Mouse (Mus musculus) spleen, postnatal 14 days (tissue): Measurements from ENCODE around the gene Os9.
"Not testable (repeated sequence)": the region's sequence is repeated elsewhere in the genome, so short reads cannot be mapped to it uniquely, and the experiment has no call there.

Experiments used
- DNase-seq, 2 experiments: peaks; one replicate each; pipeline ENCODE4 v3.0.0; 2021 to 2022; ENCODE audit warnings: low spot score in 2 of 2

The Os9 gene

DNA sequence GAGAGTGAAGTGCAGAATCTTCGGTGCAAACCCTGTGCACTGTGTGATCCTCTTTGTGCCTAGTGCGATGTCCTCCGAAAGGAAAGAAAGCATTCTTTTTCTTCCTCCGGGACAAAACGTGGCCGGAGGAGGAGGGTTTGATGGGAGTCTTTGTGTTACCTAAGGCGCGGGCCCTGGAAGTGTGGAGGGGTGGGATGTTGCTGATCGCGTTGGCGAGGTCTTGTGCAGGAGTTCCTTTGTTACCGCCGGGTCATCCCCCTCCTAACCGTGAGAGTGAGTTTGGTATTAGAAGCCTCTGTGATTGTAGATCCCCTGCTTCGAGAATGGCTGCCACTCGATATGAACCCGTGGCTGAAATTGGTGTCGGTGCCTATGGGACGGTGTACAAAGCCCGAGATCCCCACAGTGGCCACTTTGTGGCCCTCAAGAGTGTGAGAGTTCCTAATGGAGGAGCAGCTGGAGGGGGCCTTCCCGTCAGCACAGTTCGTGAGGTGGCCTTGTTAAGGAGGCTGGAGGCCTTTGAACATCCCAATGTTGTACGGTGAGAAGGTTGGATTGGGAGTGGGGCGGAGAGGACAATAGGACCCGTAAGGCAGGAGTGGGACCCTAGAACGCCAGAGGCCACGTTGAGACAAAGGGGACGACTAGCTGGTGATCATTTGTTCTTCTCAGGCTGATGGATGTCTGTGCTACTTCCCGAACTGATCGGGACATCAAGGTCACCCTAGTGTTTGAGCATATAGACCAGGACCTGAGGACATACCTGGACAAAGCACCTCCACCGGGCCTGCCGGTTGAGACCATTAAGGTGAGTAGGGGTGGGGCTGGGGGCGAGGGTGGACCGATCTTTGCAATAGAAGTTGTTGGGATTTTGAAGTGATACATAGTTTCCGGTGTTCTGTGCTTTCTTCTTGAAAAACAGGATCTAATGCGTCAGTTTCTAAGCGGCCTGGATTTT lies 56.7 kb downstream of the Os9 start:
- no peak for DNase-seq

DNA sequence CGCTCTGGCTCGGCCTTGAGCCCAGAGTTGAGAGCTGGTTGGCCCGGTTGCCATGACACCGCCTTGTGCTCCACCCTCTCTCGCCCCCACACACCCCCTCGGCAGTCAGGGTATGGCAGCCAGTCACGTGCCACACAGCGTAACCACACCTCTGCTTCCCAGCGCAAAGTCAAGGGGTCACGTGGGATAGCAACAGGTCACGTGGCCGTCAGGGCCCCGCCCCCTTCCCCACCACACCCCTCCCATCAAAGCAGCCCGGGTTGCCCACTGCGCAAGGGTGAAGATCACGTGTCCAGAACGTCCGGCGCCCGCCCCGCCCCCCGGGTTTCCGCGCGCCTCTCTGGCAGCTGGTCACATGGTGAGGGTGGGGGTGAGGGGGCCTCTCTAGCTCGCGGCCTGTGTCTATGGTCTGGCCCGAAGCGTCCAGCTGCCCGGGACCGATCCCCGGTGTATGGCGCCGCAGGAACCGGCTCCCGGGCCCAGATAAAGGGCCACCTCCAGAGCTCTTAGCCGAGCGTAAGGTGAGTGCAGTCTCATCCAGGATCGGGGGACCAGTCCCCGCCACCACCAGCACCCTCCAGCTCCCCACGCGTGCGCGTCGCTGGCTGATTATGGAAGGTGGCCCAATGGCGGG lies 57.6 kb downstream of the Os9 start, which contains the start of gene Cdk4:
TSS of gene Cdk4 (plus strand) at position 296 of the 634 bp plus-strand sequence.
- DNase-seq = peak; percentile 87 to 89

DNA sequence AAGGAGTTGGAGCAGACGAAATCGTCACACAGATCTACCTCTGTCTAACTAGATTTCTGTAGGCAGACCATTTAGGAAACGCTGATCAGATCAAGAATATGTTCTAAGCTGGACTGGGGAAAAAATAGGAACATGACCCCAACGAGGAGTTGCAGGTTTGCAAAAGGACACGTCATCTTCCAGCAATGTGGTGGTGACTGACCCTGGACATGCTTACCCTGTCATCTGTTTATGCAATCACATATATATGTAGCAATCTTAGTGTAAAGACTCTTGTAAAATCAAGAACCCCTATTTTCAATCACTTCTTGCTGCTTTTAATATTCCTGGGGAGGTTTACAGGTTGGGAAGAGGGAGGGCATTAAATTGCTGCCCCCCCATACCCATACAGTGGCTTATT lies 58.4 kb downstream of the Os9 start:
- DNase-seq = no peak

DNA sequence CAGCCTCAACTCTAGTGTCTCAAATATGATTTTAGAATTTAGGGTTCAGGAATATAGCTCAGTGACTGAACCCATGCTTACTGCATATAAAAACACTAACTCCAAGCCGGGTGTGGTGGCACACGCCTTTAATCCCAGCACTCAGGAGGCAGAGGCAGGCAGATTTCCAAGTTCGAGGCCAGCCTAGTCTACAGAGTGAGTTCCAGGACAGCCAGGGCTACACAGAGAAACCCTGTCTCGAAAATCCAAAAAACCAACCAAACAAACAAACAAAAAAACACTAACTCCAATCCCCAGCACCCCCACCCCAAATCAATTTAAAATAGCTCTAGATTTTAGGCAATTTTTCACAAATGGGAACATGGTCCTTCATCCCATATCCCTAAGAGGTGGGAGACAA lies 58.8 kb downstream of the Os9 start:
- DNase-seq = not testable (repeated sequence)

DNA sequence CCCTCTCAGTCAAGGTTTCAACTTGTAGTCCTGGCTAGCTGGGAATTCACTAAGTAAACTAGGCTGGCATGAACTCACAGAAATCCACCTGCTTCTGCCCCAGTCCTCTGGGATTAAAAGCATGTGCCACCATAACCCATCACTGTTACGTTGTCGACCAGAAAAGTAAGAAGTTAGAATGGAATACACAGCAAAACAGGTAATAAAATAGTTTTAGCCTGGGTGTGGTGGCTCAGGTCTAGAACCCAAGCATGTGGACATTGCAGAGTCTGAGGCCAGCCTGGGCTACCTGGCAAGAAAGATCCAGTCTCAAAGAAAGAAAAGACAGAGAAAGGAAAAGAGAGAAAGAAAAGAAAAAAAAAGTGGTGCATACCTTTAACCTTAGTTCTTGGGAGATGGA lies 59.4 kb downstream of the Os9 start:
- no peak for DNase-seq

DNA sequence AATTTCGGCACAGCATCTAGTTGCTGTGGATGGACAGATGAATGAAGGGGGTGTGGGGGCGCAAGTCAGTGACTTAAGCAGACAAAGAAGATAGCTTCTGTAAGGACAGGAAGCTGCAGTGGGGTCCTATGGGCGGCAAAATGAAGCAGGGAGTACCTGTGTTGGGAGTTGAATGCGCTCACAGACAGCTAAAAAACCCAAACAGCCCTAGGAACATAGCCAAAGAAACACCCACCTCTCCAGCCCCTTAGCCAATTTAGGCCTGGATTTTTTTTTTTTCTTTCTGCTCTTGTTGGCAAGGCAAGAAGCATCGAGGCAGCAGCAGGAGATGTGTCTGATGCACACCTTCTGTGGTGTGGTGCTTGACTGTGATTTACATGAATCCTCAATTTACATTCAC lies 59.8 kb downstream of the Os9 start:
- no peak for DNase-seq

DNA sequence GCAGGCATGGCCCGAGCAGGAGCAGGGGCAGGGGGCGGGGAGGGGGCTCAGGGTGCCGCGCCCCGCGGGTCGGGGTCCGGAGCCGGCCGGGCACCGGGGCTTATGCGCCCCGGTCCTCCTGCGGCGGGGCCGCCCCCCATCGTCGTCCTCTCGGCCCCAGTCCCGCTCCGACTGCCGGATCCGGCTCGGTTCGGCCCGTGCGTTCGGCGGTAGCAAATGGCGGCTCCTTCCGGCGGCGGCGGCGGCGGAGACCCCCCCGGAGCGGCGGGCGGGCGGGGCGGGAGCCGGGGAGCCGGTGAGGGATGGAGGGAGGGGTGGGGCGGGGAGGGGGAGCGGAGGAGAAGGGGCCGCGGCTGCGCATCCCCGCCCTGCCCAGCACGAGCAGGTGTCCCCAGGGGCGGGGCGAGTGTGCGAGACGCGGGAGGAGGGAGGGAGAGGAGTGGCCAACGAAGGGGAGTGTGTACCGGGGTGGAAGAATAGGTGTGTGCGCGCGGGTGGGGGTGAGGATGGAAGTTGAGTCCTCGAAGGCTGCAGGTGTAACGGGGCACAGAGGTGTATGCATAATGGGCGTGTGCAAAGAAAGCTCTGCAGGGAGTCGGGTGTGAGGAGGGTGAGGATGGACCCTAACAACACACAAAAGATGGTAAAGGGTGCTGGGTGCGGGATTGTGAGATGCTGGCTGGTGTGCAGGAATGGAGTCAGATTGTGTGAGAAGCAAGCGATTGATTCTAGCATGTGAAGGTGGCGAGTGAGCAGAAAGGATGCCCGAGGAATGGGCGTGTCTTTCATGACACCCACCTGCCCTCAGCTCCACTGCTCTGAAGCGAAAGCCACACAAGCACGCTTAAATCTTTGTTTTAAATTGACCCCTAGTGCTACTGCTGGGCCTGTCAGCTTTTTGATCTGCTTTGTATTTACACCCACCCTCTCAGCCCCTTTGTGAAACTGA lies 60.7 kb downstream of the Os9 start, which contains the start of gene March9:
TSS of gene March9 (minus strand) at position 217 of the 949 bp plus-strand sequence.
- peak; percentile 36 to 45 for DNase-seq

DNA sequence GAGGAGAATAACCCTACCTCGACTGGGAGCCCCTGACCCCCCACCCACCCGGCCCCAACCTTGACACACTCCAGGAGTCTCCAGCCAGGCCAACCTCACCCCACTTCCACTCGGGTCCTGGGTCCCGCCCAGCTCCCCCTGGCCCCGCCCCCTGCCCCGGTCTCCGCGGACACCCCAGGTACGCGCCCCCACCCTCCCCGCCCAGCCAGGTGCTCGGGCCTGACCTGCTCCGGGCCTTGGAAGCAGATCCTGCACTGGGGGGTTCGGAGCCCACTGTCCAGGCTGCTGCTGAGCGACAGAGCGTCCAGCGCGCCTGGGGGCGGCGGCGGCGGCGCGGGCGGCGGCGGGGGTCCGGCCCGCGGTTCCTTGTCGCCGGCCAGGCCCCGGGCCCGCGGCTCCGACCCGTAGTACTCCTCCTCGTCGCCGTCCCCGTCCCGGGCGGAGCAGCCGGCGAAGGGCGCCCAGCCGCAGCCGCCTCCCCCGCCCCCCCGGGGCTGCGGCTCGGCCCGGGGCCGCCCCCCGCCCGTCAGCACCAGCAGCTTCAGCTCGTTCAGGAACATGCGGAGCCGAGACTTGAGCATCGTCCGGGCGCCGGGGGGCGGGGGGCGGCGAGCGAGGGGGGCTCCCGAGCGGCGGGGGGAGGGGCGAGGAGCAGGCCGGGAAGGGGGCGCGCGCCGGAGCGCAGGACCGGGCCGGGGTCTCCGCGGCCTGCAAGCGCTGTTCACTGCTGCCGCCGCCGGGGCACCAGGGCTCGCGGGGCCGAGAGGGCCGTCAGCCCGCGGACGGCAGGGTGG lies 61.6 kb downstream of the Os9 start:
- DNase-seq = no peak

DNA sequence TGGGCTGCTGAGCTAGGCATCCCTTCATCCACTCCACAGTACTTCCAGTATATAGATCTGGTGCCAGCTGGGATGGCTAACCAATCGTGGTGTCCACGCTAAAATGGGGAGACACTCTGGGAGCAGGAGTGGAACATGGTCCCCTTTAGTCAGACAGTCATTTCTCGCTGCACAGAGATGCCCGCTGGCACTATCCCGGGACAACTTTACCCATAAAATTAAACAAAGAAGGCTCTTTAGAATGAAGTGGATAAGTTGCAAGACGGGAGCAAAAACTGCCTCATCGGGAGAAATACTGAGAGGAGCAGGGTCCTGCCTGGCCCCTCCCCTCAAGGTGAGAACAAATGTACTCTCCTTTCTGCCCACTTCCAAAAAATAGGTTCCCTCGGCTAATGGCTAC lies 62.2 kb downstream of the Os9 start:
- DNase-seq = no peak

DNA sequence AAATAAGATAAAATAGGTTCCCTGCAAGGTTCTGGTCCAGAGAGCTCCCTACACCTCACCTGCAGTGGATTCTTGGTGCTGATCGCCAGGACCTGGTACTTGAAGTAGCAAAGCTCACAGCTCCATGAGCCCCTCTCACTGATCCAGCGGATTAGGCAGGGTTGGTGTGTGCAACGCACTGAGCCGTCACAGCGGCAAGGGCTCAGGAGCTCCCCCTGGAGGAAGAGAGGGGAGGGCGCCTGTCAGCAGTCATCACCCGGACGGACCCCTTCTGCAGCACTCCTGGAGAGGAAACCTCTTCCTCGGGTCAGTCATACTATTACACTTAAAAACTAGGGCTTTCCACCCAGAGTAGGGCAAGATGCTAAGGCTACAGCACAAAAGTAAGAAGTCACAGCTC lies 62.8 kb downstream of the Os9 start:
- peak; percentile 55 to 72 for DNase-seq

DNA sequence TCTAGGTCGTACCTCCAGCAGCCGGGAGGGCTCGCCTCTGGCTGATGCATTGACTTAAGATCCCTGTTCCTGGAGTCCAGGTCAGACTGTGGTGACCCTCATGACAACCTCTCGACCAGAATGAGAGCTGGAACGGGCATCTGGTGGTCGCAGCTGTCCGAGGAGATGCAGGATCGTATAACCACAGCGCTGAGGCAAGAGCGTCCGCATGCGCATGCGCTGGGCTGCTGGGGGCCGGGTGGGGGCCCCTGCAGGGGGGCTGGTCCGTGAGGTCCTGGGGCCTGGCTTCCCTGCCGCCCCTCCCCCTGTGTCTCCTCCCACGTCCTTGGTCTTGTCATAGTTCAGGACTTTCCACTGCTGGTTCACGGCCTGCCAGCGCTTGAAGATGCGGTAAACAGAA lies 64.4 kb downstream of the Os9 start:
- DNase-seq = no peak

DNA sequence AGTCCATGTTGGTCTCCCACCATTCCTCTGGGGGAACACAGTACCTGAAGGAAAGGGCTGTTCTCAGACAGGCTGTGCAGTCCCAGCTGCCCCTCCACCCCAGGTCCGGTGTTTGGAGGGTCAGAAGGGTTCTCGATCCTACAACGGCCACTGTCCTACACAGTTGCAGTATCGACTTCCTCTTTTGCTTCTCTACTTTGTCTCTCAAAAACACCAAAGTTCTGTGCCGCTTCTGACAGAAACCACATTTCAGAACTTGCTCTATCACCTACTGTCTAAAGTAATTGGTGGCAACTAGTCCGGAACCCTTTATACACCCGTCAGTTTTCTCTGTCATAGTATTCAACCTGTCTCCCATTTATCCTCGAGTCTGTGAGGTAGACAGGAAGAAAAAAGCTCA lies 65.5 kb downstream of the Os9 start:
- DNase-seq = no peak

DNA sequence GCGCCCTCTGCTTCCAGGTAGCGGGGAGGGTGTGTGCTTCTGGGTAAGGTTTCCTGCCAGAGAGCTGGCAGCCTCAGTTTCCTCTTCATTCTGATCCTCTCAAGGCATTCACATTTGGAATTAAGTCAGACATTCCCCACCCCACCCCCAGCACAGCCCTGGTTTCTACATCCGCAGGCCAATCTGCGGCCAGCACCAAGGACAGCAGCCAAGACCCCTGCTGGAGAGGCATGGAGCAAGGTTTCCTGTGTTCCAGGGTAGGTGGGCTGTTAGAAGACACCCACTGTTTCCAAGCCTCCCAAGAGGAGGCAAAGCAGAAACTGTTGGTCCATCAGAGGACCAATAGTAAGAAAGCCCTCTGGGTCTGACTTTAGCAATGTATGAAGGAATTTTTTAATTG lies 66.3 kb downstream of the Os9 start:
- no peak for DNase-seq

DNA sequence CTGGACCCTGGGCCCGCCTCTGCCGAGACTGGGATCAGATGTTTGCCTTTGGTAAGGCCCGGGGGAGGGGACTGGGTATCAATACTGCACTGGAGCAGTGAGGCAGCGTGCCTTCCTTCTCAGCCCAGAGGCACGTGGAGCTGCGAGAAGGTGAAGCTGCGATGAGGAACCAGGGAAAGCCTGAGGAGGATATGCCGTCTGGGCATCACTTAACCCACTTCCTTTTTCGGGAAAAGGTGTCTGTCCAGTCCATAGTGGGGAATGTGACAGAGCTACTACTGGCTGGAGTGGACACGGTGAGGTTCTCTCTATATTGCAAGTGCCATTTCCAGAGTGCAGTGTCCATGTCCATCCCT lies 70.8 kb downstream of the Os9 start:
- no peak for DNase-seq

DNA sequence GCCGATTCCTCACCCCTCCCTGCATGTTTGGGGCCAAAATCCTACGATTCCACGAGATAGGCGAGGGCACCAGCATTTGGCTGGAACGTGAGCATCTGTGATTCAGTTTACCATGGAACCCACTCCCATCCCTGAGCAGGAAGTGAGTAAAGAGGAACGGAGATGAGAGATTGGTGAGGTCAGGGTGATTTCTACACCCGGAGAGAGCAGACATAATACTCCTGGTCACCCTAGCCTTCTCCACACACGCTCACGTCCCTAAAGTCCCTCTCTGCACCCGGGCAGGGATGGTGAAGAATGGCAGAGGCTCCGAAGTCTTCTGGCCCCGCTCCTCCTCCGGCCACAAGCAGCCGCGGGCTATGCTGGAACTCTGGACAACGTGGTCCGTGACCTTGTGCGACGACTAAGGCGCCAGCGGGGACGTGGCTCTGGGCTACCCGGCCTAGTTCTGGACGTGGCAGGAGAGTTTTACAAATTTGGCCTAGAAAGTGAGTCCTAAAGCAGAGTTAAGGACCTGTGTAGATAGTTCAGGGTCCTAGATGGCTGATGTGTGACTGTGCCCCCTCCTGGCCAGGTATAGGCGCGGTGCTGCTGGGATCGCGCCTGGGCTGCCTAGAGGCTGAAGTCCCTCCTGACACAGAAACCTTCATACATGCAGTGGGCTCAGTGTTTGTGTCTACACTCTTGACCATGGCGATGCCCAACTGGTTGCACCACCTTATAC lies 71.4 kb downstream of the Os9 start:
- no peak for DNase-seq

DNA sequence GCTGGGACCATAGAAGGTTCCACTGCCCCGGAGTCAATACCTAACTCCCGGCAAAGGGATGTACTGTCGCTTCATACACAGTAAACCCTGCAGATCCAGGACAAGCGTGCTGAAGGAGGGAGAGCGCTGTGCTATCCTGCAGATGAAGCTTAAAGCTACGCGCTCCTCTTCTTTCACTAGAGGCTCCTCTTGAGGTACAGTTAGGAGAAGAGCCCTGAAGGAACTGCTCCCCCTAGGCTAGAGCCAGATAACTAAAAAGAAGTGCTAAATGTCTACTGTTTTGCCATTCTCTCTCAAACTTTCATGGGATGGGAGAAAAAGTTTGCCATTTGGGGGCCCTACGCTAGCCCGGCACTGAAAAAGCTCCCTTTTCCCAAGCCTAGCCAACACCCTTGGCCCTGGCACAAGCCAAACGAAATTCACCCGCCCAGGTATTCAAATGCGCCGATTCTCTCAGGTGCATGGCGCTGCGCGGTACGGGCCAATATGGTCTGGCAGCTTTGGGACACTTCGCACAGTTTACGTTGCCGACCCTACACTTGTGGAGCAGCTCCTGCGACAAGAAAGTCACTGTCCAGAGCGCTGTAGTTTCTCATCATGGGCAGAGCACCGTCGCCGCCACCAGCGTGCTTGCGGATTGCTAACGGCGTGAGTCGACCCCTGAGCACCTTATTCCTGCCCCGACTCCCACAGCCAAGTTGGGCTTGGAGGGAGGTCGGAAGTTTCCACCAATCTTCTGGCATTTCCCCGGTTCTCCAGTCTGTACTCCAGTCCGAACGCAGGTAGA lies 72.1 kb downstream of the Os9 start:
- DNase-seq = no peak

DNA sequence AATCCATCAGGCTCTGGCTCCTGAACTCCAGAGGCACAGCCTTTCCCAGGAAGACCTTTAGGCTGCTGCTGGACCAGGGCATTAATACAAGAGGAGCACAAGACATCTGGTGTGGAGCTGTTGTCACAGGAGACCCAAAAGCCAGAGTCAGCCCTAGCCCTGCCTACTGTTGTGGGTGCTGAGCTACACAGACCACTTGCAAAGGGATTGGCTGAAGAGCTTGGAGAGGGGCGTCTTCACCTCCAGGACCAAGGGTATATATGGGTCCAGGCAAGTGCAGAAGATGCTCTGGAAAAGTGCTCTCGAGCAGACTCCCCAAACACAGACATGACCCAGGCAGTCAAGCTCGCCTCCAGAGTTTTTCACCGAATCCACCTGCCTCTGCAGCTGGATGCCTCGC lies 73.0 kb downstream of the Os9 start, which contains the start of gene Cyp27b1:
TSS of gene Cyp27b1 (plus strand) at position 297 of the 400 bp plus-strand sequence.
- DNase-seq = no peak
